Mouse (Mus musculus): ENCODE measurements around the gene Eef1akmt3.
"Not testable (repeated sequence)": the region's sequence is repeated elsewhere in the genome, so short reads cannot be mapped to it uniquely, and the experiment has no call there.

Eef1akmt3 gene

DNA sequence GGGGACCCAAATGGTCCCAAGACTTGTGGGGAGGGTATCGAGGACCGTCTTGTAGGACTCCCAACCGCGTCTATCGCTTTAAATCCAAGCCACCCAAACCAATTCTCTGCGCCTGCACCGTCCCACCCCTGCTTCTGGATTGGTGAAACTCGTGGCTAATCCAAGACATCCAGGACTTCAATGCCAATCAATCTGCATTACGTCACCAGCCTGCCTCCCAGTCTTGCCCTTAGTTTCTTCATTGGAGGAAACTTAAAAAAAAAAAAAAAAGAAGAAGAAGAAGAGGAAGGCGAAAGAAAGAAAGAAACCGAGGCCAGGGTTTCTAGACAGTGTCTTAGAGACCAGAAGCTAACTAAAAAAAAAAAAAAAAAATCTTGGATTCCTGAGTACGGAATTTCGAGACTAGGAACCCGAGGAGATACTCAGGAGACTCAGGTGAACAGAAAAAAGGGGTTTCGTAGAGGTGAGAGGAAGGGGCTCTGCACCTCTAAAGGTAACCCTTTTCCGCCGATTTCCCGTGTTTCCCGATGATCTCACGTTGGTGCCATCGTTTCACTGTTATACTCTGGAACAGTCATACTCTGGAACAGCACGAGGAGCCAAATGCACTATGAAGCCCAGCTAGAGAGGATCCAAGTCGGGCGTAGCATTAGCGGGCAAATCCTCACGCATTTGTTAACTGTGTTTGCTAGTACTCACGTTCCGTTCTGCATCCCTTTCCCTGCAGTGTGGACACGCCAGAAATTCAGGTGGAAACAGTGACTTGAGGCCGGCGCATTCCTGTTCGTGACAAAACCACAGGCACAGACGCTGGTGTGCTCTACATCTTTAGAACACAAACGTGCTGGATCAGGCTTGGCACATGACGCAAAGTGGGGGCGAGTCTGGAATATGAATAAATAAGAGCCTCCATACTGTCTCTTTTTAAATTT lies 29.1 kb upstream of the Eef1akmt3 start, which contains the start of gene Tspan31:
TSS of gene Tspan31 (minus strand) at position 75 of the 932 bp plus-strand sequence.
- peak; percentile 88 for DNase-seq

GRCm38 (mm10) chr10:127069281-127070189 lies 28.2 kb upstream of the Eef1akmt3 start:
- no peak for DNase-seq

GRCm38 (mm10) chr10:127068360-127069038 lies 27.2 kb upstream of the Eef1akmt3 start:
- no peak for DNase-seq

DNA sequence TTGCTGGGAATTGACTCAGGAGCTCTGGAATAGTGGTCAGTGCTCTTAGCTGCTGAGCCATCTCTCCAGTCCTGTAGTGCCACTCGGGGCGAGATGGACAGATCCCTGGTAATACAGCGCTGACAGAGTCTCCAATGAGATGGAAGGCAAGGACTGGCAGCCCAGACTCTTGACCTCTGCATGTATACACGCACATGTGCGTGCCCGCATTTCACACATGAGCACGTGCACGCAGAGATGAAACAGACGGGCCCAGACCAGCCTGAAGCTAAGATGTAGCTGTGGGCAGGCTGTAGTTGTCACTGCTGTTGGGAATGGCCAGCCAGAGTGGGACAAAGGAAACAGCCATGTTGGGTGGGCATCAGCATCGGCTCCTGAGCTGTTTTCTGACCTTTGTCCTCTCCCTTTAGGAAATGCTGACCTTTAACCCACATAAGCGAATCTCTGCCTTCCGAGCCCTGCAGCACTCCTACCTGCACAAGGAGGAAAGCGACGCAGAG lies 25.3 kb upstream of the Eef1akmt3 start:
- no peak for DNase-seq

GRCm38 (mm10) chr10:127065981-127066380 lies 24.7 kb upstream of the Eef1akmt3 start:
- no peak for DNase-seq

DNA sequence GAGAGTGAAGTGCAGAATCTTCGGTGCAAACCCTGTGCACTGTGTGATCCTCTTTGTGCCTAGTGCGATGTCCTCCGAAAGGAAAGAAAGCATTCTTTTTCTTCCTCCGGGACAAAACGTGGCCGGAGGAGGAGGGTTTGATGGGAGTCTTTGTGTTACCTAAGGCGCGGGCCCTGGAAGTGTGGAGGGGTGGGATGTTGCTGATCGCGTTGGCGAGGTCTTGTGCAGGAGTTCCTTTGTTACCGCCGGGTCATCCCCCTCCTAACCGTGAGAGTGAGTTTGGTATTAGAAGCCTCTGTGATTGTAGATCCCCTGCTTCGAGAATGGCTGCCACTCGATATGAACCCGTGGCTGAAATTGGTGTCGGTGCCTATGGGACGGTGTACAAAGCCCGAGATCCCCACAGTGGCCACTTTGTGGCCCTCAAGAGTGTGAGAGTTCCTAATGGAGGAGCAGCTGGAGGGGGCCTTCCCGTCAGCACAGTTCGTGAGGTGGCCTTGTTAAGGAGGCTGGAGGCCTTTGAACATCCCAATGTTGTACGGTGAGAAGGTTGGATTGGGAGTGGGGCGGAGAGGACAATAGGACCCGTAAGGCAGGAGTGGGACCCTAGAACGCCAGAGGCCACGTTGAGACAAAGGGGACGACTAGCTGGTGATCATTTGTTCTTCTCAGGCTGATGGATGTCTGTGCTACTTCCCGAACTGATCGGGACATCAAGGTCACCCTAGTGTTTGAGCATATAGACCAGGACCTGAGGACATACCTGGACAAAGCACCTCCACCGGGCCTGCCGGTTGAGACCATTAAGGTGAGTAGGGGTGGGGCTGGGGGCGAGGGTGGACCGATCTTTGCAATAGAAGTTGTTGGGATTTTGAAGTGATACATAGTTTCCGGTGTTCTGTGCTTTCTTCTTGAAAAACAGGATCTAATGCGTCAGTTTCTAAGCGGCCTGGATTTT lies 22.9 kb upstream of the Eef1akmt3 start:
- DNase-seq, result no peak

- peak; percentile 98 for DNase-seq
Observed at GRCm38 (mm10) chr10:127063239-127063872, 22.0 kb upstream of the Eef1akmt3 start, which contains the start of gene Cdk4. Cdk4 (plus strand) TSS chr10:127063534.

DNA sequence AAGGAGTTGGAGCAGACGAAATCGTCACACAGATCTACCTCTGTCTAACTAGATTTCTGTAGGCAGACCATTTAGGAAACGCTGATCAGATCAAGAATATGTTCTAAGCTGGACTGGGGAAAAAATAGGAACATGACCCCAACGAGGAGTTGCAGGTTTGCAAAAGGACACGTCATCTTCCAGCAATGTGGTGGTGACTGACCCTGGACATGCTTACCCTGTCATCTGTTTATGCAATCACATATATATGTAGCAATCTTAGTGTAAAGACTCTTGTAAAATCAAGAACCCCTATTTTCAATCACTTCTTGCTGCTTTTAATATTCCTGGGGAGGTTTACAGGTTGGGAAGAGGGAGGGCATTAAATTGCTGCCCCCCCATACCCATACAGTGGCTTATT lies 21.2 kb upstream of the Eef1akmt3 start:
- no peak for DNase-seq

DNA sequence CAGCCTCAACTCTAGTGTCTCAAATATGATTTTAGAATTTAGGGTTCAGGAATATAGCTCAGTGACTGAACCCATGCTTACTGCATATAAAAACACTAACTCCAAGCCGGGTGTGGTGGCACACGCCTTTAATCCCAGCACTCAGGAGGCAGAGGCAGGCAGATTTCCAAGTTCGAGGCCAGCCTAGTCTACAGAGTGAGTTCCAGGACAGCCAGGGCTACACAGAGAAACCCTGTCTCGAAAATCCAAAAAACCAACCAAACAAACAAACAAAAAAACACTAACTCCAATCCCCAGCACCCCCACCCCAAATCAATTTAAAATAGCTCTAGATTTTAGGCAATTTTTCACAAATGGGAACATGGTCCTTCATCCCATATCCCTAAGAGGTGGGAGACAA lies 20.8 kb upstream of the Eef1akmt3 start:
- DNase-seq, result not testable (repeated sequence)

DNA sequence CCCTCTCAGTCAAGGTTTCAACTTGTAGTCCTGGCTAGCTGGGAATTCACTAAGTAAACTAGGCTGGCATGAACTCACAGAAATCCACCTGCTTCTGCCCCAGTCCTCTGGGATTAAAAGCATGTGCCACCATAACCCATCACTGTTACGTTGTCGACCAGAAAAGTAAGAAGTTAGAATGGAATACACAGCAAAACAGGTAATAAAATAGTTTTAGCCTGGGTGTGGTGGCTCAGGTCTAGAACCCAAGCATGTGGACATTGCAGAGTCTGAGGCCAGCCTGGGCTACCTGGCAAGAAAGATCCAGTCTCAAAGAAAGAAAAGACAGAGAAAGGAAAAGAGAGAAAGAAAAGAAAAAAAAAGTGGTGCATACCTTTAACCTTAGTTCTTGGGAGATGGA lies 20.2 kb upstream of the Eef1akmt3 start:
- no peak for DNase-seq

DNA sequence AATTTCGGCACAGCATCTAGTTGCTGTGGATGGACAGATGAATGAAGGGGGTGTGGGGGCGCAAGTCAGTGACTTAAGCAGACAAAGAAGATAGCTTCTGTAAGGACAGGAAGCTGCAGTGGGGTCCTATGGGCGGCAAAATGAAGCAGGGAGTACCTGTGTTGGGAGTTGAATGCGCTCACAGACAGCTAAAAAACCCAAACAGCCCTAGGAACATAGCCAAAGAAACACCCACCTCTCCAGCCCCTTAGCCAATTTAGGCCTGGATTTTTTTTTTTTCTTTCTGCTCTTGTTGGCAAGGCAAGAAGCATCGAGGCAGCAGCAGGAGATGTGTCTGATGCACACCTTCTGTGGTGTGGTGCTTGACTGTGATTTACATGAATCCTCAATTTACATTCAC lies 19.8 kb upstream of the Eef1akmt3 start:
- DNase-seq, result no peak

- DNase-seq, result peak; percentile 67
Observed at GRCm38 (mm10) chr10:127059968-127060916, 18.9 kb upstream of the Eef1akmt3 start, which contains the start of gene March9. March9 (minus strand) TSS chr10:127060184.

- no peak for DNase-seq
Observed at GRCm38 (mm10) chr10:127059174-127059967, 18.1 kb upstream of the Eef1akmt3 start.

GRCm38 (mm10) chr10:127058708-127059107 lies 17.4 kb upstream of the Eef1akmt3 start:
- no peak for DNase-seq

GRCm38 (mm10) chr10:127058161-127058560 lies 16.8 kb upstream of the Eef1akmt3 start:
- DNase-seq, result peak; percentile 84

- DNase-seq, result no peak
Observed at GRCm38 (mm10) chr10:127056490-127056889, 15.2 kb upstream of the Eef1akmt3 start.

GRCm38 (mm10) chr10:127055406-127055805 lies 14.1 kb upstream of the Eef1akmt3 start:
- DNase-seq, result no peak

DNA sequence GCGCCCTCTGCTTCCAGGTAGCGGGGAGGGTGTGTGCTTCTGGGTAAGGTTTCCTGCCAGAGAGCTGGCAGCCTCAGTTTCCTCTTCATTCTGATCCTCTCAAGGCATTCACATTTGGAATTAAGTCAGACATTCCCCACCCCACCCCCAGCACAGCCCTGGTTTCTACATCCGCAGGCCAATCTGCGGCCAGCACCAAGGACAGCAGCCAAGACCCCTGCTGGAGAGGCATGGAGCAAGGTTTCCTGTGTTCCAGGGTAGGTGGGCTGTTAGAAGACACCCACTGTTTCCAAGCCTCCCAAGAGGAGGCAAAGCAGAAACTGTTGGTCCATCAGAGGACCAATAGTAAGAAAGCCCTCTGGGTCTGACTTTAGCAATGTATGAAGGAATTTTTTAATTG lies 13.3 kb upstream of the Eef1akmt3 start:
- no peak for DNase-seq

GRCm38 (mm10) chr10:127050119-127050474 lies 8.8 kb upstream of the Eef1akmt3 start:
- DNase-seq, result no peak

Measured in lung, postnatal 14 days (tissue).